Mouse (Mus musculus) lung, postnatal 0 days (tissue): ENCODE measurements around the gene Dmxl2. TPM values are rescaled to one million over a fixed set of nuclear protein-coding genes. Genes with fewer than 3 reads are reported as not detected.

Source experiments
- ATAC-seq: fragments of 200-750 bp; cut with Nextera tagmentation; 2 replicates; pipeline ENCODE4 v1.8.0; 2017; ENCODE audit warnings: moderate library complexity
- DNase-seq: peaks from one replicate; pipeline ENCODE4 v3.0.0-alpha.2; 2016; ENCODE audit warnings: low spot score
- H3K27ac ChIP-seq: fragments of 300-500 bp; sonication (generic); 2 replicates; pipeline ENCODE4 v1.5.1; 2014; ENCODE audit warnings: antibody characterized with exemption, mild to moderate bottlenecking, low read length, mixed read lengths
- H3K27me3 ChIP-seq: fragments of 300-500 bp; sonication (generic); replicated peaks from 2 replicates; pipeline ENCODE4 v1.6.1; 2014; ENCODE audit warnings: low read length, mixed read lengths; ENCODE audit not compliant: insufficient read depth
- H3K36me3 ChIP-seq: fragments of 300-500 bp; sonication (generic); 2 replicates; pipeline ENCODE4 v1.6.1; 2014; ENCODE audit warnings: low read length, mixed read lengths; ENCODE audit not compliant: insufficient read depth
- H3K4me1 ChIP-seq: fragments of 300-500 bp; sonication (generic); 2 replicates; pipeline ENCODE4 v1.6.1; 2014; ENCODE audit warnings: antibody characterized with exemption, low read depth, low read length, mixed read lengths; ENCODE audit not compliant: insufficient read depth
- H3K4me2 ChIP-seq: fragments of 300-500 bp; sonication (generic); replicated peaks from 2 replicates; pipeline ENCODE4 v1.6.1; 2014; ENCODE audit warnings: low read depth, mild to moderate bottlenecking, low read length, moderate library complexity, mixed read lengths
- H3K4me3 ChIP-seq: fragments of 300-500 bp; sonication (generic); 2 replicates; pipeline ENCODE4 v1.5.1; 2014; ENCODE audit warnings: low read depth, low read length
- H3K9ac ChIP-seq: fragments of 300-500 bp; sonication (generic); replicated peaks from 2 replicates; pipeline ENCODE4 v1.6.1; 2014; ENCODE audit warnings: low read depth, mild to moderate bottlenecking
- H3K9me3 ChIP-seq: fragments of 300-500 bp; sonication (generic); 2 replicates; pipeline ENCODE4 v1.6.1; 2016; ENCODE audit warnings: low read length, mixed read lengths
- CTCF ChIP-seq: IDR thresholded peaks from 2 replicates; pipeline ENCODE4 v1.5.1; 2016; ENCODE audit warnings: antibody characterized with exemption, mild to moderate bottlenecking
- EP300 ChIP-seq: IDR thresholded peaks from 2 replicates; pipeline ENCODE4 v1.6.1; 2016; ENCODE audit warnings: antibody characterized with exemption, mild to moderate bottlenecking, control low read depth
- WGBS: fragments of 180-500 bp; shearing (Covaris S2); extraction: QIAGEN DNeasy Blood & Tissue Kit; methylation state at CpG from one replicate; pipeline ENCODE4 v1.1.7; 2014; 5-methylcytosine and 5-hydroxymethylcytosine counted together
- polyA plus RNA-seq: library from polyadenylated mRNA; unstranded; fragments of >200 nt; fragmentation: Nextera tagmentation; extraction: Ambion mirVana; gene quantifications from 2 replicates; pipeline ENCODE4 v1.2.1, GENCODE M21; 2015

Dmxl2 gene
- polyA plus RNA-seq, 1 experiment from 2014 or later: 4.8 TPM

DNA sequence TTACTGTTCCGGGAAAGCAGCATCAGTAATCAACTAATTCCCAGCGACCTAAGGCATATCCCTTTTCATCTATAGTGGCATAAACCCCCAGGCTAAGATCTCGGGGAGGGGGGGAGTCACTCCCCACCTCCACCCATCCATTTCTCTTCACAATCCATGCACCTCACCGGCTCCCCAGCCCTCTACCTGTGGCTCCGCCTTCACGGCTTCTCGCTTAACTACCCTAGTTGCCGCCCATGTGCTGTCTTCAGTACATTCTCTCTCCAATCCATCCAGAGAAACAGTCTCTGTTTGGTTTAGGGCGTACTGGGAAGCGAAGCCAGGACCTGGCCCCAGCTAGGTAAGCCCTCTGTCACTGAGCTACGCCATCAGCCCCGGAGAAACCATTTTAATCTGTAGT lies 1.4 kb upstream of the Dmxl2 start:
- Histone ChIP-seq H3K4me2 (peak overlapping the region; percentile 96; the same call in 1 of the 2 replicates), H3K4me3 (no peak overlapping the region), H3K27me3 (peaks cover 4% of the 10 kb centered on the region; the same call in 1 of the 2 replicates), H3K27ac (no peak overlapping the region), H3K36me3 (no peaks in the 10 kb centered on the region), H3K9ac (no peak overlapping the region), H3K9me3 (no peaks in the 10 kb centered on the region), H3K4me1 (no peaks in the 10 kb centered on the region)
- TF ChIP-seq CTCF: no peak
- TF ChIP-seq EP300: no peak
- DNase-seq (peak; percentile 13), ATAC-seq (no peak)
- 18% methylated on average over 12 of the region's 12 CpGs for WGBS

DNA sequence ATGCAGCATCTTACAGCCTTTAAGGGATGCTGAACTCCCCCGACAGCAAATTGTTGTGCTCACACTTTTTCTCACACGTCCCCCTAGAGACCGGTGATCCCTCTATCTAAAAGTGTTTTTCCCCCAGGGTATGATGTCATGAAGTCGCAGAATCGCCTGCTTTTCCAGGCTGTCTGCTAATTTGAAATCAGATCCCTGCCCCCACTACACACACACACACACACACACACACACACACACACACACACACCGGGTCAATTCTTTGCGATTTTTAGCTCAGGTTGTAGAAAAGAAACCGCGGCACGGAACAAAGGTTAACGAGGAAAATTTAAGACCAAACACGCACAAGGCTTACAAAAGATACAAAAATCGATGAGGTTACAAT lies 677 bp upstream of the Dmxl2 start:
- Histone ChIP-seq H3K9me3 (no peaks in the 10 kb centered on the region), H3K27me3 (peaks cover 4% of the 10 kb centered on the region; the same call in 1 of the 2 replicates), H3K4me1 (no peaks in the 10 kb centered on the region), H3K27ac (no peak overlapping the region), H3K9ac (no peak overlapping the region), H3K36me3 (no peaks in the 10 kb centered on the region), H3K4me3 (peak overlapping the region; percentile 62), H3K4me2 (peak overlapping the region; percentile 96)
- TF ChIP-seq EP300 (no peak), CTCF (no peak)
- 3% methylated on average over 13 of the region's 13 CpGs for WGBS
- DNase-seq: peak; percentile 5
- no peak for ATAC-seq

DNA sequence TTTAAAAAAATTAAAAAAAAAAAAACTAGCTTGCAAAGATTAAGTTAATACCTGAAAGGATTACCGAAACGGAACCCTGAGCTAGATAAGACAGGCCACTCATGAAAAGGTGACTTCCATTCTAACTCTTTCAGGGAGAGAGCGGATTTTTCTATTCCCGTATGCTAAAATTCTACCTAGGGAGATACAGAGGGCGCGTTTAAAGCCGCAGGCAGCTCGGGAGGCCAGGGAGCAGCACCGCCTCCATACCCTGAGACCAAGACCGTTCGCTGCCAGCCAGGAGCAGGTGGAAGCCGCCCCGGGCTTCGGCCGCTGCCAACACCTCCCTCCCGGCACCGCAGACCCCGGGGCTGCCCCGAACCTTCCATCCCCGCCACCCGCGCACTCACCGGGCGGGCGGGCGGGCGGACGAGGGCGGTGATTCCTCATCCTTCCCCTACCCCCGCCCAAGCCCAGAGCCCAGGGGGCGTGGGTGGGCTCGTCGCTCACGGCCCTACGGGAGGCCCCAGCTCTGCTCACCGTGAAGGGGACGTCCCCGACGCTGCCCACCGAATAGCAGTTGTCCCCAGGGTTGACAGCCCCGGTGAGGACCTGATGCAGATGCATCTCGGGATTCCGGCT lies 484 bp downstream of the Dmxl2 start:
- no peak overlapping the region for H3K27ac ChIP-seq
- peak overlapping the region; percentile 54 for H3K9ac ChIP-seq
- peak; percentile 29 for DNase-seq
- no peaks in the 10 kb centered on the region for H3K9me3 ChIP-seq
- ATAC-seq: peak; percentile 1
- H3K4me3 ChIP-seq: peak overlapping the region; percentile 62
- no peaks in the 10 kb centered on the region for H3K36me3 ChIP-seq
- WGBS: 1% methylated on average over 30 of the region's 43 CpGs
- H3K4me2 ChIP-seq: peak overlapping the region; percentile 96
- H3K27me3 ChIP-seq: peaks cover 4% of the 10 kb centered on the region; the same call in 1 of the 2 replicates
- TF ChIP-seq EP300 (no peak), CTCF (peak; percentile 13; the same call in 1 of the 2 replicates)
- H3K4me1 ChIP-seq: no peaks in the 10 kb centered on the region

DNA sequence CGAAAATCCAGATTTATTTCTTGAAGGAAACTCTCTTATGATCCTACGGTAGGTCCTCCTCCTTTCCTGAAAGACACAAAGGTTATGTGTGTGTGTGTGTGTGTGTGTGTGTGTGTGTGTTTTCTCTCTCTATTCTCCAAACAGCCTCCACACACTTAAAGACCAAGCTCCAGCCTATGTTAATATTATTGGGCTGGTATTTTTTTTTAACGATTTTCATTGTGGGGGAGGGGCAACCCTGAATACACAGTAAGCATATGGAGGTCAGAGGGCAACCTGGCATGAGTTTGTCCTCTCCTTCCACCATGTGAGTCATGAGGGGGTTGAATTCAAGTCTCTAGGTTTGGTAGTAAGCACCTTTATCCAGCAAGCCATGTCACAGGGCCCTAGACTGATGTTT lies 1.6 kb downstream of the Dmxl2 start:
- Histone ChIP-seq H3K27me3 (peaks cover 3% of the 10 kb centered on the region; the same call in 1 of the 2 replicates), H3K27ac (no peak overlapping the region), H3K4me2 (no peak overlapping the region), H3K36me3 (no peaks in the 10 kb centered on the region), H3K4me3 (no peak overlapping the region), H3K4me1 (no peaks in the 10 kb centered on the region), H3K9me3 (no peaks in the 10 kb centered on the region), H3K9ac (no peak overlapping the region)
- WGBS: 81% methylated on average over 3 of the region's 3 CpGs
- no peak for TF ChIP-seq CTCF
- TF ChIP-seq EP300: no peak
- ATAC-seq: no peak
- no peak for DNase-seq

DNA sequence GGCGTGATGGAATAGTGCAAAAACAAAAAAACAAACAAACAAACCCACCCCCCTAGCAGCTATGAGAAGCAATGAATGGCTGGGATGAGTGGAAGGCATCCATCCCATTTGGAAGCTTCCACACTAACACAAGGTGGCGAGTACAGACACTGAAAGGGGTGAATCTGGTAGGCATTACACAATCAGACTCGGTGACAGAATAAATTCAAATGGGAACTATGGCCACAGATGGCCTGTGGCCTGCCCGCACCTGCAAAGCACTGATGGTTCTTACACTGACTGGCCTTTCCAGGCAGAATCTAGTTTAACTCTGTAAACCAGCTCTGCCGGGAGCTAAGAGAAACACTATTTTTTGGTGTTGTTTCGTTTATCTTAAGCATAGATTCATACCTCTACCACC lies 2.1 kb downstream of the Dmxl2 start:
- TF ChIP-seq EP300: no peak
- no peak for TF ChIP-seq CTCF
- H3K36me3 ChIP-seq: no peaks in the 10 kb centered on the region
- no peak overlapping the region for H3K4me3 ChIP-seq
- H3K27me3 ChIP-seq: no peaks in the 10 kb centered on the region
- no peaks in the 10 kb centered on the region for H3K4me1 ChIP-seq
- no peak overlapping the region for H3K4me2 ChIP-seq
- H3K9ac ChIP-seq: no peak overlapping the region
- no peaks in the 10 kb centered on the region for H3K9me3 ChIP-seq
- DNase-seq (no peak), ATAC-seq (no peak)
- no peak overlapping the region for H3K27ac ChIP-seq
- WGBS: 80% methylated on average over 6 of the region's 6 CpGs

DNA sequence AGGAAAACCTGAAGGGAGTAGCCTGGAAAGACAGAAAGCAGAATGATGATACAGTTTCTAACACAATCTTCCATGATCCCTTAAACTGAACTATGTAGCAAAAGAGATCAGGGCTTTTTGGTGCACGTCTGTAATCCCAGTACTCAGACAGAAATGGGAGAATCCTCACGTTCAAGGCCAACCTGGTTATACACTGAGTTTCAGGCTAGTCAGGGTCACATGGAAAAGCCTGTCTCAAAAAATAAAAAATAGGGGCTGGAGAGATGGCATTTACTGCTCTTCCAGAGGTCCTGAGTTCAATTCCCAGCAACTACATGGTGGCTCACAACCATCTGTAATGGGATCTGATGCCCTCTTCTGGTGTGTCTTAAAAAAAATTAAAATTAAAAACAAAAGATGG lies 11.0 kb downstream of the Dmxl2 start:
- TF ChIP-seq CTCF: no peak
- no peak for TF ChIP-seq EP300
- Histone ChIP-seq H3K4me2 (no peak overlapping the region), H3K36me3 (no peaks in the 10 kb centered on the region), H3K4me1 (no peaks in the 10 kb centered on the region), H3K9me3 (no peaks in the 10 kb centered on the region), H3K27ac (no peak overlapping the region), H3K27me3 (no peaks in the 10 kb centered on the region), H3K4me3 (no peak overlapping the region), H3K9ac (no peak overlapping the region)
- no peak for DNase-seq
- 84% methylated on average over 2 of the region's 2 CpGs for WGBS
- ATAC-seq: no peak
